Mouse (Mus musculus) testis, adult 2 months (tissue): ENCODE measurements around the gene Col4a1. TPM values are rescaled to one million over a fixed set of nuclear protein-coding genes. Genes with fewer than 3 reads are reported as not detected.

Source experiments
- H3K27ac ChIP-seq: fragments of 200-500 bp; 2 replicates; pipeline ENCODE4 v1.5.1; 2012; ENCODE audit warnings: low read depth, low read length; ENCODE audit not compliant: control insufficient read depth, insufficient read depth
- H3K27me3 ChIP-seq: fragments of 200-500 bp; 2 replicates; pipeline ENCODE4 v1.6.1; 2012; ENCODE audit warnings: mild to moderate bottlenecking, low read length, moderate library complexity; ENCODE audit not compliant: control insufficient read depth, insufficient read depth
- H3K36me3 ChIP-seq: fragments of 200-500 bp; 2 replicates; pipeline ENCODE4 v1.6.1; 2012; ENCODE audit warnings: mild to moderate bottlenecking, low read length; ENCODE audit not compliant: control insufficient read depth, insufficient read depth
- H3K4me1 ChIP-seq: fragments of 200-500 bp; 2 replicates; pipeline ENCODE4 v1.6.1; 2012; ENCODE audit warnings: low read length; ENCODE audit not compliant: control insufficient read depth, insufficient read depth
- H3K4me3 ChIP-seq: fragments of 200-500 bp; 2 replicates; pipeline ENCODE4 v1.5.1; 2012; ENCODE audit warnings: low read depth, mild to moderate bottlenecking, low read length, moderate library complexity, mixed read lengths; ENCODE audit not compliant: control insufficient read depth
- CTCF ChIP-seq: fragments of 200-500 bp; IDR thresholded peaks from 2 replicates; pipeline ENCODE4 v1.5.1; 2012; ENCODE audit warnings: low read depth, mild to moderate bottlenecking, inconsistent platforms, low read length, moderate library complexity; ENCODE audit not compliant: control insufficient read depth, insufficient read depth, insufficient replicate concordance
- POLR2A ChIP-seq: fragments of 200-500 bp; IDR thresholded peaks from 2 replicates; pipeline ENCODE4 v1.6.1; 2012; ENCODE audit warnings: low read depth, mild to moderate bottlenecking, inconsistent platforms, low read length, moderate library complexity; ENCODE audit not compliant: control insufficient read depth
- polyA plus RNA-seq: library from polyadenylated mRNA; depleted of rRNA; stranded (reverse); fragments of >200 nt; gene quantifications from 2 replicates; pipeline ENCODE4 v1.2.3, GENCODE M21; 2012

Gene Col4a1
- polyA plus RNA-seq, 1 experiment, result 18.8 TPM

DNA sequence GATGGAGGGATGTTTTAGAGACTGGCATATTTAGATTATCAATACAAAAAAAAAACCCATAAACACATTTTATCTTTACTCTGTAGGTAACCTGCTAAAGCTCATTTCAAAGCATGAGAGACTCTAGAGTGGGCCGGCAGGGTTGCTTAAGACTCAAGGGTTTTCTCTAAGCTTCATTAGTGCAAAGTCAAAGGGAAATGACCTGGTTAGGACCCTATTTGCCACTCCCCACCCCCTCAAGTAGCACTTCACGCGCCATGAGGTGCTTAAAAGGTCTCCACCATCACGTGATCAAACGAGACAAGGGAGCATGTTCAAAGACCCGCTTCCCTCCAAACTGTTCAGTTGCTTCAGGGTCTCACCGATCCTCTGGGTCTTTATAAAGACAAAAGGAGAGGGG lies 63.9 kb downstream of the Col4a1 start:
- Histone ChIP-seq H3K4me3 (no peak overlapping the region), H3K27ac (no peak overlapping the region), H3K27me3 (no peaks in the 10 kb centered on the region), H3K4me1 (no peaks in the 10 kb centered on the region; the same call in 1 of the 2 replicates), H3K36me3 (no peaks in the 10 kb centered on the region)
- TF ChIP-seq CTCF (no peak), POLR2A (no peak)

DNA sequence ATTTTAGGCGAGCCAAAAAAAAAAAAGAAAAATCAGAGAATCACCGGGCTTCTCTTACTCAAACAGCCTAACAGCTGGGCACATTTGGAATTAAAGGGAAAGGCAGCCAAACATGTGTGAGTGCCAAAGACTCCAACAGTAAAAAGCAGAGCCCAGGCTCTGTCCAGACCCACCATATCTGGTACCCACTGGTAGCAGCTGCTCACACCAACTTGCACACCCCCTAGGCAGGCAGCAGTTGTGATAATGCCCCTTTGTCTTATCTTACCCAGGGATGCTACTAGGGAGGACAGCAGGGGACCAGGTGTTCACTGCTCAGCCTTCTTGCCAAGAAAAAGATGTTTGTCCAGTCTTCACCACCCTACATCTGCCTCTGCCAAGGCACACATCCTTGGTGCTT lies 71.1 kb downstream of the Col4a1 start:
- no peaks in the 10 kb centered on the region for H3K36me3 ChIP-seq
- no peak overlapping the region for H3K4me3 ChIP-seq
- TF ChIP-seq CTCF (no peak), POLR2A (no peak)
- H3K27me3 ChIP-seq, result no peaks in the 10 kb centered on the region
- H3K27ac ChIP-seq, result no peak overlapping the region
- H3K4me1 ChIP-seq, result no peaks in the 10 kb centered on the region; the same call in 1 of the 2 replicates

DNA sequence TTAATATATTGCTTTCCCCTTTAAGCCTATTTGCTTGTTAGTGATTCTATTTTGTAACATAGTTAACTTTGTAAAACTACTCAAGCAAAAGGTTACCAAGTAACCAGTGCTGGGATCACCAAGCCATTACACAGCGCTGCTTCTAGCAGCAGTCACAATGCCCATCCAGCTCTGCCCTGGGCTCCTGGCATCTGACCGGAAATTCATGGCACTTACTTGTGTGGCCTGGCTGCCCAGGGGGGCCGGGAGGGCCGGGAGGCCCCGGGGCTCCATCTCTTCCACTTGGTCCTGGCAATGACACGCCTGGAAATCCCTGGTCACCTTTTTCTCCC lies 77.8 kb downstream of the Col4a1 start:
- Histone ChIP-seq H3K27me3 (no peaks in the 10 kb centered on the region), H3K4me3 (no peak overlapping the region), H3K27ac (no peak overlapping the region), H3K4me1 (peaks cover 2% of the 10 kb centered on the region; the same call in 1 of the 2 replicates), H3K36me3 (no peaks in the 10 kb centered on the region)
- TF ChIP-seq CTCF (no peak), POLR2A (no peak)

DNA sequence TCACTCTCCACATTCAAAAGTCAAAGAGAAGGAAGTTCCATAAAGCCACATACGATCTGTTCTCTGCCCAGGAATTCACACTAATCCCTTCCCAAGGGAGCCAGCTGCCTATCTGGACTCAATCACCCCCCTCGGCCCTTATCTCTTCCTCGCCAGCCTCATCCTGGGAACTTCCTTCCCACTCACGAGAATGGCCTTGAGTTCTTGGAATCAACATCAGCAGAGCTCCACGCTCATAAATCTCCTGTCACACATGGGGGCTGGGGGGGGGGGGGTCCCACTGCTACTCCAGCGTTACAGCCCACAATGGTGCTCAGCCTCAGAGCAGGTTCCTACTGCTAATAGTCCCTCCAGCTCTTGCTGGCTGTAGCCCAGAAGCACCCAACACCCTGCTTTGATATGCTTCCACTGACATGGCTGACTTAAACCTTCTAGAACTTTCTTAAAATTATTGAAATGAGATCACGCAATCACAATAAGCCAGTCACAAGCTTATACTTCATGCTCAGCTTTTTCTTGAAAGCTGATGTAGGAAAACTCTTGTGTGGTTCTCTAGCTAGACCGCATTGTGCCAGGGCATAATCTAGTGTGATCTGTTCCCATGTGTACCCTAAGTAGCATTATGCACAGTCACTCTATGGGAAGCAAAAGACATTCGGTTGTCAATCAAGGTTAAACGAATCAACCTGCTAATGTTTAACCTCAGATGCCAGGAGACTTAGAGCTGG lies 78.3 kb downstream of the Col4a1 start:
- Histone ChIP-seq H3K4me3 (no peak overlapping the region), H3K27me3 (no peaks in the 10 kb centered on the region), H3K27ac (no peak overlapping the region), H3K4me1 (peaks cover 2% of the 10 kb centered on the region; the same call in 1 of the 2 replicates), H3K36me3 (no peaks in the 10 kb centered on the region)
- TF ChIP-seq POLR2A (no peak), CTCF (no peak)

DNA sequence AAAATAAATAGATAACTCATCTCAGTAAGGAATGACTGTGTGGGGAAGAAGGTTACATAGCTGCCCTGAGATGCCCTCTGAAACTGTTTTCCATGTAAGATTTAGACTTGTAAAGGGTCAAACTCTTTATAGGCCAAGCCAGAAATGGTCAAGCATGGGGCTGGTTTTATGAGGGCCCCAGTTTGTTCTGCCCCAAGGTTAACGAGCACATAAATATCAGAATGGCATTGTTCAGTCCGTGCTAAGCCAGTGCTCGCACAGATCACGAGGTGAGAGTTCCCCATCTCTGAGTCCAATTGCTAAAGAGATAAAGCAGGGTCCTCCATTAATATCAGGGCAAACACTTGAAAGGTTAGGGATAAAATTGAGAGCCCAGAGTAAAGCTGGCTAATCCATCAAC lies 79.6 kb downstream of the Col4a1 start:
- no peaks in the 10 kb centered on the region for H3K27me3 ChIP-seq
- H3K4me3 ChIP-seq, result no peak overlapping the region
- TF ChIP-seq POLR2A, result no peak
- no peak for TF ChIP-seq CTCF
- no peak overlapping the region for H3K27ac ChIP-seq
- H3K36me3 ChIP-seq, result no peaks in the 10 kb centered on the region
- peaks cover 2% of the 10 kb centered on the region; the same call in 1 of the 2 replicates for H3K4me1 ChIP-seq

DNA sequence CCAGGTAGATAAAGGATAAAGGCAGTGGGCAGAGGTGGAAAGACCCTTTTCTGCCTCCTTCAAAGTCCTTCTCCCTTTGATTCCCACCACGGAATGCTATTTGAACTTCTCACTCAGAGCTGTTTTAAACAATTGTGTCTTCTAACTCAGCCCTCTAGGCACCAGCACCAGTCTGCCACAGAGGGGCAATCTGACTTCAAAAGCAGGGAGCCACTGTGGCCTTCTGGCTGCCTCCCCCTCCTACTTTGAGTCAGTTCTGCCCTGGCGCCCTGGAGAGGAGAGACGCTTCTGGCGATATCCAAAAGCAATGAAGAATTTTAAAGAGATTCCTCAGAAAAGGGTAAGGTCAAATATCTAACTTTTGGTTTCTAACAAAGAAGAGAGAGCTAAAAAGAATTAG lies 82.3 kb downstream of the Col4a1 start:
- Histone ChIP-seq H3K4me3 (no peak overlapping the region), H3K27me3 (no peaks in the 10 kb centered on the region), H3K27ac (no peak overlapping the region), H3K36me3 (no peaks in the 10 kb centered on the region), H3K4me1 (peaks cover 2% of the 10 kb centered on the region; the same call in 1 of the 2 replicates)
- TF ChIP-seq CTCF, result no peak
- TF ChIP-seq POLR2A, result no peak

DNA sequence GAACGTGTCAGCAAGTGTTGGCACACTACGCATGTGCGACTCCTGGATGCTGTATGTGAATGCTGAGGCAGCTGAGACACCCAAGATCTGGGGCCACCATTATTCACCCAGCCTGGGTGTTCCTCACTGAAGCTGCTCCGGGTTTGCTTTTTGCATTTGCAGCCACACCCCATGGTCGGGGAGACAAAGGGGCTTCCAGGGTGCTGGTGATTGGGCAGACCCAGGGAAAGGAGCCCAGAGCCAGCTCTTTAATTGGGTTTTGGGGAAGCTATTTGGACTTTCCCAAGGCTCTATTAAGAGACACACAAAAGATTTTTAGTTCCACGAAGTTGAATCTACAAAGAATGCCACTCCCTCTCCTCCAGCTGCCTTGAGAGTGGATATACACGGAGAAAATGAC lies 85.2 kb downstream of the Col4a1 start:
- no peak for TF ChIP-seq POLR2A
- TF ChIP-seq CTCF, result no peak
- Histone ChIP-seq H3K36me3 (no peaks in the 10 kb centered on the region), H3K4me3 (no peak overlapping the region), H3K27ac (no peak overlapping the region), H3K27me3 (no peaks in the 10 kb centered on the region), H3K4me1 (no peaks in the 10 kb centered on the region)
